Mouse (Mus musculus): ENCODE results near the gene Vta1. TPM values are rescaled to one million over a fixed set of nuclear protein-coding genes. Genes with fewer than 3 reads are reported as not detected.

The Vta1 gene
- 10 to 100 TPM; 46.9 to 52.3 TPM for total RNA-seq (2023)

GRCm38 (mm10) chr10:14705072-14706066 is at the start of gene Vta1, which contains the start of gene Nmbr:
Gene Vta1 (minus strand): TSS chr10:14705560.
Gene Nmbr (plus strand): TSS chr10:14705591.

GRCm38 (mm10) chr10:14718114-14718513 is 12.8 kb upstream of the Vta1 start, which contains the start of gene Gje1:
Gene Gje1 (minus strand): TSS chr10:14718214.

Other genes with a start within 250 kb of the Vta1 start
- gene Adgrg6, start 159.9 kb downstream of the Vta1 start, total RNA-seq (2023), result 10 to 100 TPM; 11.1 to 13.3 TPM
- not detected for gene Nmbr, start within 50 bp of the Vta1 start, total RNA-seq (2023)
- gene Gje1, start 12.7 kb upstream of the Vta1 start, total RNA-seq (2023), result not detected